Comparison of ENCODE assay signal across 9 mouse cellular contexts in genomic region chr2:132526894-132527532, GRCm38 (mm10).
DNase-seq lines count a peak whose midpoint lies in the region; ATAC-seq lines count a peak whose summit lies in the region.
"Had no signal": no experiment of that assay in that cellular context is flagged by ENCODE, and none has a peak within 500 bp of the region (broad histone marks: within the 10 kb centered on the region; RNA-seq: fewer than 3 reads in every experiment).

No protein-coding gene starts in this region.

- no peak for DNase-seq in frontal cortex, adult 2 months (ENCODE audit: extremely low spot score in 1 of 2, low spot score in 1 of 2)
- DNase-seq in embryonic facial prominence, embryonic 10.5 days (ENCODE audit: low spot score): no peak
- no peak for DNase-seq in thymus, postnatal 4 days

- no peak overlapping the region for H3K27ac ChIP-seq in liver, embryonic 15.5 days (replicated peaks)
- H3K27ac ChIP-seq in liver, embryonic 12.5 days: no peak overlapping the region
- H3K27ac ChIP-seq in embryonic facial prominence, embryonic 10.5 days (replicated peaks): peak overlapping the region; percentile 40; the same call in 1 of the 2 replicates
- H3K27ac ChIP-seq in hindbrain, embryonic 15.5 days (replicated peaks): no peak overlapping the region
- H3K27ac ChIP-seq: intestine, embryonic 15.5 days had no signal

- no peaks in the 10 kb centered on the region for H3K27me3 ChIP-seq in liver, embryonic 15.5 days
- H3K27me3 ChIP-seq in liver, embryonic 12.5 days (replicated peaks): no peaks in the 10 kb centered on the region
- no peaks in the 10 kb centered on the region for H3K27me3 ChIP-seq in embryonic facial prominence, embryonic 10.5 days (replicated peaks; ENCODE audit: low read depth, poor library complexity, severe bottlenecking)
- no peaks in the 10 kb centered on the region for H3K27me3 ChIP-seq in hindbrain, embryonic 15.5 days
- H3K27me3 ChIP-seq: intestine, embryonic 15.5 days had no signal

- ATAC-seq in frontal cortex, adult (ENCODE audit: low TSS enrichment): peak; percentile 55
- 0 out of 2 replicates have a peak, but pooled peaks have one; percentile 5 for ATAC-seq in liver, embryonic 15.5 days (ENCODE audit: insufficient read depth)
- ATAC-seq in liver, embryonic 12.5 days: no peak
- peak; percentile 84; the same call in 1 of the 2 replicates for ATAC-seq in hindbrain, embryonic 15.5 days (ENCODE audit: low FRiP score, low read depth)
- ATAC-seq in CD4-positive, CD25-positive, alpha-beta regulatory T cell, adult 4 months: no peak
- ATAC-seq: intestine, embryonic 15.5 days had no signal

- no peaks in the 10 kb centered on the region for H3K4me1 ChIP-seq in liver, embryonic 15.5 days (replicated peaks)
- H3K4me1 ChIP-seq in liver, embryonic 12.5 days: no peaks in the 10 kb centered on the region
- H3K4me1 ChIP-seq in embryonic facial prominence, embryonic 10.5 days: peaks cover 18% of the 10 kb centered on the region
- H3K4me1 ChIP-seq in hindbrain, embryonic 15.5 days (replicated peaks): peaks cover 4% of the 10 kb centered on the region; the same call in 1 of the 2 replicates
- H3K4me1 ChIP-seq: intestine, embryonic 15.5 days had no signal

- H3K36me3 ChIP-seq in liver, embryonic 15.5 days (replicated peaks): peaks cover 47% of the 10 kb centered on the region
- H3K36me3 ChIP-seq in liver, embryonic 12.5 days: peaks cover 49% of the 10 kb centered on the region
- H3K36me3 ChIP-seq in embryonic facial prominence, embryonic 10.5 days (replicated peaks): peaks cover 34% of the 10 kb centered on the region
- peaks cover 27% of the 10 kb centered on the region for H3K36me3 ChIP-seq in hindbrain, embryonic 15.5 days

- H3K4me2 ChIP-seq in liver, embryonic 15.5 days: no peak overlapping the region
- H3K4me2 ChIP-seq in liver, embryonic 12.5 days: no peak overlapping the region
- no peak overlapping the region for H3K4me2 ChIP-seq in hindbrain, embryonic 15.5 days
- H3K4me2 ChIP-seq: intestine, embryonic 15.5 days had no signal

- WGBS in liver, embryonic 15.5 days (ENCODE audit: insufficient replicate concordance): 78% methylated on average over 10 of the region's 10 CpGs
- 77% methylated on average over 10 of the region's 10 CpGs for WGBS in liver, embryonic 12.5 days (ENCODE audit: insufficient replicate concordance)
- WGBS in embryonic facial prominence, embryonic 10.5 days: 75% methylated on average over 10 of the region's 10 CpGs
- 63% methylated on average over 10 of the region's 10 CpGs for WGBS in hindbrain, embryonic 15.5 days

- H3K4me3 ChIP-seq in liver, embryonic 15.5 days (replicated peaks): no peak overlapping the region
- no peak overlapping the region for H3K4me3 ChIP-seq in liver, embryonic 12.5 days
- no peak overlapping the region for H3K4me3 ChIP-seq in embryonic facial prominence, embryonic 10.5 days
- no peak overlapping the region for H3K4me3 ChIP-seq in hindbrain, embryonic 15.5 days
- H3K4me3 ChIP-seq: intestine, embryonic 15.5 days had no signal

- H3K9ac ChIP-seq in liver, embryonic 15.5 days: no peak overlapping the region
- no peak overlapping the region for H3K9ac ChIP-seq in liver, embryonic 12.5 days
- no peak overlapping the region for H3K9ac ChIP-seq in hindbrain, embryonic 15.5 days
- H3K9ac ChIP-seq: intestine, embryonic 15.5 days had no signal

- H3K9me3 ChIP-seq in liver, embryonic 15.5 days (replicated peaks): no peaks in the 10 kb centered on the region
- H3K9me3 ChIP-seq in liver, embryonic 12.5 days (replicated peaks): no peaks in the 10 kb centered on the region
- no peaks in the 10 kb centered on the region for H3K9me3 ChIP-seq in embryonic facial prominence, embryonic 10.5 days
- no peaks in the 10 kb centered on the region for H3K9me3 ChIP-seq in hindbrain, embryonic 15.5 days
- H3K9me3 ChIP-seq: intestine, embryonic 15.5 days had no signal

Comparison
In these comparisons a context has a peak if more than half of its experiments do, and no peak if none do; other contexts are left out.
1. ATAC-seq: peak in frontal cortex, adult (single experiment), liver, embryonic 15.5 days (single experiment) and hindbrain, embryonic 15.5 days (single experiment); none in liver, embryonic 12.5 days (single experiment) and CD4-positive, CD25-positive, alpha-beta regulatory T cell, adult 4 months (single experiment).